17 mouse cellular contexts compared by ENCODE assay signal in genomic region chr16:90086111-90086510, GRCm38 (mm10). TPM values are rescaled to one million over a fixed set of nuclear protein-coding genes. Genes with fewer than 3 reads are reported as not detected.
DNase-seq lines count a peak whose midpoint lies in the region; ATAC-seq and TF ChIP-seq lines count a peak whose summit lies in the region.
"Had no signal": no experiment of that assay in that cellular context is flagged by ENCODE, and none has a peak within 500 bp of the region (broad histone marks: within the 10 kb centered on the region; RNA-seq: fewer than 3 reads in every experiment).

No protein-coding gene starts in this region.

- intact Hi-C loops in left cerebral cortex, postnatal 14 days (cut with DNase I), result no loop called here

- no peak for ATAC-seq in liver, embryonic 11.5 days (replicated peaks; ENCODE audit: low FRiP score)
- ATAC-seq: midbrain, embryonic 16.5 days; Patski had no signal

- DNase-seq in layer of hippocampus, adult 18-20 months (ENCODE audit: low spot score in 2 of 2), result peak; percentile 54 to 75
- DNase-seq in layer of hippocampus, postnatal 25 days (ENCODE audit: extremely low spot score in 1 of 2, low spot score in 1 of 2), result no peak
- DNase-seq in layer of hippocampus, adult 2 months (ENCODE audit: low spot score in 2 of 2), result peak; percentile 51 to 65
- peak; percentile 72 to 93 for DNase-seq in left cerebral cortex, postnatal 14 days (ENCODE audit: low spot score in 2 of 2)
- peak; percentile 95 for DNase-seq in telencephalon, adult 2 months (ENCODE audit: low read depth, low spot score)
- no peak for DNase-seq in liver, embryonic 11.5 days (ENCODE audit: low spot score)
- DNase-seq in gastrocnemius, postnatal 10 days, result no peak
- DNase-seq: kidney, adult 9 months had no signal

- H3K27me3 ChIP-seq in liver, embryonic 11.5 days (replicated peaks; ENCODE audit: control insufficient read depth, insufficient read depth, low read length), result no peaks in the 10 kb centered on the region
- H3K27me3 ChIP-seq: heart, embryonic 13.5 days; liver, embryonic 15.5 days; neural tube, embryonic 15.5 days; Patski; stomach, embryonic 15.5 days had no signal

- no peak overlapping the region for H3K4me2 ChIP-seq in liver, embryonic 11.5 days
- H3K4me2 ChIP-seq: heart, embryonic 13.5 days; liver, embryonic 15.5 days; neural tube, embryonic 15.5 days; stomach, embryonic 15.5 days had no signal

- H3K36me3 ChIP-seq in liver, embryonic 11.5 days (ENCODE audit: control insufficient read depth, insufficient read depth, low read length), result no peaks in the 10 kb centered on the region
- H3K36me3 ChIP-seq: heart, embryonic 13.5 days; liver, embryonic 15.5 days; neural tube, embryonic 15.5 days; stomach, embryonic 15.5 days had no signal

- H3K27ac ChIP-seq in layer of hippocampus, adult 2 months, result peak overlapping the region; percentile 76
- no peak overlapping the region for H3K27ac ChIP-seq in liver, embryonic 11.5 days (ENCODE audit: low read depth, low read length)
- H3K27ac ChIP-seq: heart, embryonic 13.5 days; hindbrain, embryonic 10.5 days; limb, embryonic 10.5 days; liver, embryonic 15.5 days; macrophage; neural tube, embryonic 15.5 days; stomach, embryonic 15.5 days had no signal

- 0 out of 2 replicates have a peak, but pooled peaks cover under 1% of the 10 kb centered on the region for H3K4me1 ChIP-seq in liver, embryonic 11.5 days (replicated peaks; ENCODE audit: control insufficient read depth, insufficient read depth, low read length)

- H3K9ac ChIP-seq in liver, embryonic 11.5 days (ENCODE audit: low read depth, low read length), result no peak overlapping the region
- H3K9ac ChIP-seq: heart, embryonic 13.5 days; liver, embryonic 15.5 days; neural tube, embryonic 15.5 days; stomach, embryonic 15.5 days had no signal

- no peaks in the 10 kb centered on the region for H3K9me3 ChIP-seq in liver, embryonic 11.5 days (ENCODE audit: control insufficient read depth, low read length)
- H3K9me3 ChIP-seq: heart, embryonic 13.5 days; hindbrain, embryonic 10.5 days; limb, embryonic 10.5 days; liver, embryonic 15.5 days; neural tube, embryonic 15.5 days; stomach, embryonic 15.5 days had no signal

- 86% methylated on average over 6 of the region's 6 CpGs for WGBS in liver, embryonic 11.5 days

- no peak overlapping the region for H3K4me3 ChIP-seq in layer of hippocampus, adult 2 months
- H3K4me3 ChIP-seq in liver, embryonic 11.5 days (ENCODE audit: low read depth, low read length), result no peak overlapping the region
- H3K4me3 ChIP-seq: heart, embryonic 13.5 days; hindbrain, embryonic 10.5 days; limb, embryonic 10.5 days; liver, embryonic 15.5 days; neural tube, embryonic 15.5 days; stomach, embryonic 15.5 days had no signal

- no peak for TF ChIP-seq CTCF in layer of hippocampus, adult 2 months (conservative IDR thresholded peaks at IDR 0.05)

RNA-seq across cellular contexts. Expression of gene Tiam1, which starts 57.5 kb away (rescaled TPM):
- 100 to 1,000 TPM; 109 to 111 TPM for total RNA-seq in layer of hippocampus, adult 18-20 months (2021)
- 100 to 1,000 TPM in 1 of 2 experiments, 10 to 100 TPM in 1; 93.4 to 114 TPM for total RNA-seq in layer of hippocampus, postnatal 25 days (2021)
- 100 to 1,000 TPM; 124 to 125 TPM for total RNA-seq in layer of hippocampus, adult 2 months (2021)
- total RNA-seq in left cerebral cortex, postnatal 14 days (2021), result 100 to 1,000 TPM in 1 of 2 experiments, 10 to 100 TPM in 1; 88.5 to 101 TPM
- 10.7 and 17.2 TPM in 2 replicates for polyA plus RNA-seq in liver, embryonic 11.5 days (2014; fragmentation: Nextera tagmentation; extraction: Ambion mirVana)
- total RNA-seq in gastrocnemius, postnatal 10 days (2021), result 10 to 100 TPM in 1 of 2 experiments, 1 to 10 TPM in 1; 9.7 to 11.0 TPM

Comparison
In these comparisons a context has a peak if more than half of its experiments do, and no peak if none do; other contexts are left out.
1. DNase-seq: peak in layer of hippocampus, adult 18-20 months (2 of 2), layer of hippocampus, adult 2 months (2 of 2), left cerebral cortex, postnatal 14 days (2 of 2) and telencephalon, adult 2 months (single experiment); none in layer of hippocampus, postnatal 25 days (0 of 2), liver, embryonic 11.5 days (single experiment) and gastrocnemius, postnatal 10 days (single experiment).
2. RNA of gene Tiam1, which starts 57.5 kb away (total RNA-seq): 124 to 125 TPM in layer of hippocampus, adult 2 months, 93.4 to 114 TPM in layer of hippocampus, postnatal 25 days, 109 to 111 TPM in layer of hippocampus, adult 18-20 months and 88.5 to 101 TPM in left cerebral cortex, postnatal 14 days; 9.7 to 11.0 TPM in gastrocnemius, postnatal 10 days; every median in the first group is over 4 times any median in the second.